Mouse (Mus musculus) heart, adult 2 months (tissue): ENCODE data around the gene Qsox2.

Source experiments
- CTCF ChIP-seq: fragments of 200-600 bp; IDR thresholded peaks from 2 replicates; pipeline ENCODE4 v1.8.1; 2022; ENCODE audit warnings: antibody characterized with exemption, mild to moderate bottlenecking, moderate library complexity
- POLR2A ChIP-seq: fragments of 200-500 bp; IDR thresholded peaks from 2 replicates; pipeline ENCODE4 v1.6.1; 2011; ENCODE audit warnings: mild to moderate bottlenecking, low read depth, low read length, control low read depth; ENCODE audit not compliant: insufficient read depth

DNA sequence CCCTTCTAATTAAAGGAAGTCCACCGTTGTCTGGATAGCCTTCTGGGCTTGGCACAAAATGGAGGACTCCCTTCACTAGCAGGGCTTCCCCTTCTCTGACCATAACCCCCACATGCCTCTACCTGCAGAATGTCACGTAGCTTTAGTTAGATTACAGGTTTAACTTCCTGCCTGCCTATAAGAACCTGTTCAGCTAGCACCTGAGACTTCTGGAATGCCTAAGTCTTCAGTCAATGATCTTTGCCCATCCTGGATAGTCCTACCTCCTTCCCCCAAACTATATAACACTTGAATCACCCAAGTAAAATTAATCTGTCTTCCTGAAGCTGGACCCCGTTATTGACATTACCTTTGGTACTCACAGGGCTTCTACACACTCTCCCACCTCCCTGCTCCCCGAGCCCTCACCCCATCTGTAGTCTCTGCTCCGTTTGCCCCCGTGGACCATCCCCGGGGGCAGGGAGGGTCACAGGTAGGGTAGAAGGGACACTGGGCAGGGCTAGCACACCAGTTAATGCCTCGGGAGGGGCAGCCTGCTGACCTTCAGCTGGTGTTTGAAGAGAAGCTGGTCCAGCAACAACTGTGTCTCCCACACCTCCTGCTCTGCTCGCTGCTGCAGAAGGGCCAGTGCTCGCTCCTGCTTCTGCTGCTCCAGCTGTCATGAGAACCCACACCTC is 28.9 kb upstream of the Qsox2 start:
- no peak for TF ChIP-seq CTCF
- TF ChIP-seq POLR2A = no peak
